Mouse (Mus musculus) T-cell, adult 2 months (primary cell): ENCODE measurements around the gene Trpv2.

Experiments
- DNase-seq: peaks from one replicate; pipeline ENCODE4 v3.0.0; 2022; ENCODE audit warnings: low spot score

Gene Trpv2

GRCm38 (mm10) chr11:62558961-62559646, 15.2 kb upstream of the Trpv2 start:
- DNase-seq: no peak

DNA sequence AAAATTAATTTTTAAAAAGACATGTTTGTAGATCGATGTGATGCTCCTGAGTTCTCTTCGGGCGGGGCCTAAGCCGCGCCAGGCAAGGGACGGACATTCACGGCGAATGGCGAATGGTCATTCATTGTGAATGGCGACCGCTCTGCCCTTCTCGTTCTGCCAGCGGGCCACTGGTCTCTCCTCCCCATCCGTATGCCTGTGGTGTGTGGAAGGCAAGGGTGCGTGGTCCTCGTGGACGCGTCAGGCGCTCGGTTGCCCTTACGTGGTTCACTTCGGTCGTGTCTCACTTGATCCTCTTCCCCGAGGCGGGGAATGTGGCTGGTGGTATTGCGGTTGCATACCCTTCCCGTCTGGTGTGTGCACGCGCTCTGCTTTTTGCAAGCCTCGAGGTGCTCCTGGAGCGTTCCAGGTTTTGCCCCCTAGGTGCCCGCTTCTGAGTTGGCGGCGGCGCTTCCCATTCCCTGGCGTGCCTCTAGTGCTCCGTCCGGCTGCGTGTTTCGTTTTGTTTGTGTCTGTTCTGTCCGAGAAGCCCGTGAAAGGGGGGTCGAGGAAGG, 13.7 kb upstream of the Trpv2 start:
- DNase-seq: no peak

- DNase-seq: no peak
Observed at GRCm38 (mm10) chr11:62563590-62563989, 10.7 kb upstream of the Trpv2 start.

GRCm38 (mm10) chr11:62565747-62566146, 8.5 kb upstream of the Trpv2 start:
- no peak for DNase-seq

DNA sequence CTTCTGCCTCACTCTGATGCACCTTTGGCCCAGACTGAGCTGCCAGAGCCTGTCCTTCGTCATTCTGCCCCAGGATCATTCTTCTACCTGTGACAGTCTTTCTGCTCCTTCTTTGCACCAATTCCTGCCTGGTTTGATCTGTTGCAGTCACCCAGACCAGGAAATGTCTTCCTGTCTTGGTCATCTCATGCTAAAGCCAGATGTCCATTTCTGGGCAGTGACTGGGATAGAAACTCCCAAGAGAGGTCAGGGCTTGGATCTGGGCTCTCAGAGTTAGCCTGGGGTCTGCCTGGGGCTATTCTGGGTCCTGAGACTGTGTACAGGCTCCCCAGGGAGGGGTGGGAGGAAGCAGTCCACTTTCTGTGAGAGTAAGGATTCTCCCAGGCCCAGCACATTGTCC, 8.1 kb upstream of the Trpv2 start:
- DNase-seq: no peak

DNA sequence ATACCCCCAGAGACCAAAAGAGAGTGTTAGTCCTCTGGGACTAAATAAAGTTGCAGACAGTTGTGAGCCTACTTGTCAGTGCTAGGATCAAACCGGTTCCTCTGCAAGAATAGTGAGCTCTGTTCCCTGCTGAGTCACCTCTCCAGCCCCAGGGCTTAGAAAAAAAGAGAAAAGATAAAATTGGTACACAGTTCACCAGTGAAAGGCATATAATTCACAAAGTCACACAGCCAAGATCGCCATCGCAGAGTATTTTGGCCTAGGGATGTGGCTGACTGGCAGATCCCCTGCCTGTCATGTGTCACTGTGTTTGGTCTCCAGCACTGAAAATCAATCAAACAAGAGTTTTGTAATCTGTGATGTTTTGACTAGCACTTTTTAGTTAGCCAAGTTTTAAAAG, 6.0 kb upstream of the Trpv2 start:
- DNase-seq: no peak

DNA sequence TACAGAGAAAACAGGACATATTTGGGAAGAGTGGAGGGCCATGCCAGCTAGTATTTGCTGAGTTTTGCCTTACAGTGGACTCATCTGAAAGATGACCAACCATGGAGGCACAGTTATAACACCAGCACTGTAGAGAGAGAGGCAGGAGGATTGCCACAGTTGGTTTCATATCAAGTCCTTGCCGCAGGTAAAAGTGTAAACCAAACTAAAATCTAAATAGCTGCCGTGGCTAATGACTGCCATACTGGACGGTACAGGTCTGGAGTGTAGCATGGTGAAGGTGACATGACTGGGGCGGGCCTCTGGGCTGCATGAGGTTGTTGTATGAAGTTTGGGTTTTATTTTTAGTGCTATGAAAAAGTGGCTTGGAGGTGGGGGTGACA, 408 bp downstream of the Trpv2 start:
- DNase-seq: no peak

DNA sequence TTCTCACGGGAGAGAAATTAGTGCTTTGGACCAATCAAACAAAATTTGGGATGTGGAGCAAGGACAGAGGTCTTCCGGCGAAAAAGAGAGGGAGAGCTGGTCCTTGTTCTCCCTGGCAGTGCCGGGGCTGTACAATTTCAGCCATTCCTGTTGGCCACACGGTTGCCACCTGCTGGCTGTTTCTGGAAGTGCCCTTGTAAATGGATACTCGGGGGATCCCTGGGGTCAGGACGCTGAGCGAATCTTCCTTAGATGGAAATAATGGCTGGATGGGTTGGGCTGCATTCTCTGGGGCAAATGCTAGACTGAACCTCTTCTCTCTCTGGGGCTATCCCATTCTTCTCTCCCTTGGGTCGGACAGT, 992 bp downstream of the Trpv2 start:
- DNase-seq: peak; percentile 74

GRCm38 (mm10) chr11:62575659-62576438, 1.6 kb downstream of the Trpv2 start:
- DNase-seq: no peak

DNA sequence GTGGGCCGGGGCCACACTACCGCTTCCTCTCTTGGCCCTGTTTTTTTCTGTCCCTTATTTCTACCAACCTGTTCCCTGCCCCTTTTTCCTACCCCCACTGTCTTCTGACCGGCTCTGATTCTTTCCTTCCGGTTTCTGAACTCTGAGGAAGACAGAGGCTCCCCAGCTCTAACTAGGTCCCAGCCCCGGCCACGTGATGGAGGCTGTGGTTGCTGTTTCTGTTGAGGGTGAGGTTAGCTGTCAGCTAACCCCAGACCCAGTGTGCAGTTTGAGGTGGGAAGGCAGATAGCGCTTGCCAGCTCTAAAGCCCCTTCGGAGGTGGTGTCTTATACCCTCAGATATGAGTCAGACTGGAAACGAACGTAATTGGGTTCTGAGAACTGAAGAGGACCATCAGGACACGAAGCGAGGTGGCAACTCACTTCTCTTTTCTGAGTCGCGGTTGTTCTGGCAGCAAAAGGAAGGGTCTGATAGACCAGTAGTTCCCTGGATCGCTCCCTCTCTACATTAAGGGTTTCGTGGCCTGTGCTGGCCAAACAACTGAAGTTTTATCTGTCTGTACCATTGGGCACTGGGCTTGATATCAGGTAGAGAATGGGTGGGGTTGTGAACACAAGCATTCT, 2.4 kb downstream of the Trpv2 start:
- peak; percentile 84 for DNase-seq

GRCm38 (mm10) chr11:62583031-62583430, 8.7 kb downstream of the Trpv2 start:
- no peak for DNase-seq

DNA sequence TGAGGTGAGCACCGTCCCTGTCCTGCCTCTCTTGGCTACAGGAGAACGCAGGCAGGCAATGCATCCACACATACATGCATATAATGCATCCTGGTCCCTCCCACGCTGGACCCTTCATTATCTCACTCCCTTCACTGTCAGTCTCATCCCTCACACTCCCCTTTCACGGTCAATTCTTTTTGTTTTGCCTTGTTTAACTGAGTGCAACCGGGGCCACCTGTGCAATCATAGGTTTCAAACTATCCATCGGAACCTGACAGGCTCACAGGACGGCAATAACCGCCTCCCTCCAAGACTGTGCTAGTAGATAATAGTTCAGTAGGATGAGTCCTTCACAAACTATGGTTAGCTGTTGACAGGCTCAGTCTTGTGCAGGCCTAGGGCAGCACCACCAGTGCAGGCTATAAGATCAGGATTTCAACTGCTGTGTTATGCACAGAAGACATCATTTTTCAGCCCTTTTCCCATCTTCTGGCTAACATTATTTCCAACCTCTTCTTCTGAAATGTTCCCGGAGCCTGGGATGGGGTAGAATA, 10.5 kb downstream of the Trpv2 start:
- DNase-seq: no peak

DNA sequence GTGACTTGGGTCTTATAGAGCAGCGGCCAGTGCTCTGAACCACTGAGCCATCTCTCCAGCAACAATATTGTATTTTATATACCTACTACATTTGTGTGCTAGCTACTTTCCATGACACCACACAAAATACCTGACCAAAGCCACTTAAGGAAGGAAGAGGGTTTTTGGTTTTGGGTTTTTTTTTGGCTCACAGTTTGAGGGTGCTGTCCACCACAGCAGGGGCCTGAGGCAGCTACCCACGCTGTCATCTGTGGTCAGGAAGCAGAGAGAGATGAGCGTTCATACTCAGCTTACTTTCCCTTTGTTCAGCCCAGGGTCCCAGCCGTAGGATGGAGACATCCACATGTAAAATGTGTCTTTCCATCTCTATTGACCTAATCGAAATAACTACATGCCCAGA, 12.7 kb downstream of the Trpv2 start:
- no peak for DNase-seq

DNA sequence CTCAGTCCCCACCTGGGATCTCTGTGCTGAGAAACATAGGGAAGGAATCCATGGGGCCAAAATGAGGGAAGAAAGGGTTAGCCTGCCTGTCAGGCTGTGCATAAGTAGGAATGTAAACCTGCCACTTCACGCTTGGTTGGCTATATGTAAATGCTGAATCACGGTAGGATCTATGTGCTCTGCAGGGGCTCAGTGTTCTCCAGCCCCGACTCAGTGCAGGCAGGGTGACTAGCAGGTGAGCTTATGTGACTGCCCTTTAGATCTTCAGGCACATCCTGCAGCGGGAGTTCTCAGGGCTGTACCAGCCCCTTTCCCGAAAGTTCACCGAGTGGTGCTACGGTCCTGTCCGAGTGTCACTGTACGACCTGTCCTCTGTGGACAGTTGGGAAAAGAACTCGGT, 15.1 kb downstream of the Trpv2 start:
- DNase-seq: no peak

GRCm38 (mm10) chr11:62591026-62591425, 16.7 kb downstream of the Trpv2 start:
- DNase-seq: no peak

DNA sequence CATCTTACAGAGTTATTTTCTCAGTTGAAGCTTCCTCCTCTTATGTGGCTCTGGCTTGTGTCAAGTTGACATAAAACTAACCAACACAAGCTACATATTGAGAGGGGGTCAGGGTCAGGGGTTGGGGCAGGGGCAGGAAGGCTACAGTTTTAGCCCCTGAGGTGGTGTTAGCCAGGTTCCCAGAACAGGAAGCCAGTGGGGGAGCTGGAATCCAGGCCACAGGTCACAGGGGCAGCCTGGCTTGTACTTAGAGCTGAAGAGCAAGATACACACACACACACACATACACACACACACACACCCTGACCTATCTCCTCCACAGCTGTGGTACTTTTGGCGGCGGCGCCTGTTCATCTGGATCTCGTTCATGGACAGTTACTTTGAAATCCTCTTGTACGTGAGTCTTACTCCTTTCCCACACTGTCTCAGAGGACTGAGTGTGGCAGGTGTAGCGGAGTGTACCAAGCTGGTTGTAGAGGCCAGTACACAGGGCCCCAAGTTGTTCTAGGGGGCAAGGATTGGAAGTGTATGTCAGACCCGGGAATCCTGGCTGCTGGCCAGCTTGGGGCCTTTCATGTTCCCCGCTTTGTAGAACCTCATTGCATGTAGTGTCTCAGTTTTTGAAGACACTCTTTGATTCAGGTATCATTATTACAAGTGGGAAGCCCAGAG, 17.8 kb downstream of the Trpv2 start:
- DNase-seq: no peak

DNA sequence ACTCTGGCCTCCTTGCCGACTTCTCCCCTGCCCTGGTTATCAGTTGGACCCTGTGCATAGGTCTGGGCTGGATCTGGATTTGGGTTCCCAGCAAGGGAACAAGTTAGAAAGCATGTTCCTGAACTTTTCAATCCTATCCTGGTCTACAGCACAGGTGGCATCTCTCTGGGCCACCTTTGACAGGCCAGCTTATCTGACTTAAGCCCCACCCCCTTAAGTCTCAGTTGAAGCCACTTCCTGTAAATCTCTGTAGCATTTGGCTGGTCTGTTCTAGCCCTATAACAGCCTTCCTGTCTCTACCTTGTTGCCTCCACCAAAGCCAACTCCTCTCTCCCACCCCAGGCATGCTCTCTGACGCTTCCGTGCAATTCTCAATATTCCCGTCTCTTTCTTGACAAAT, 24.3 kb downstream of the Trpv2 start:
- peak; percentile 34 for DNase-seq

- no peak for DNase-seq
Observed at GRCm38 (mm10) chr11:62601732-62602618, 27.7 kb downstream of the Trpv2 start.

DNA sequence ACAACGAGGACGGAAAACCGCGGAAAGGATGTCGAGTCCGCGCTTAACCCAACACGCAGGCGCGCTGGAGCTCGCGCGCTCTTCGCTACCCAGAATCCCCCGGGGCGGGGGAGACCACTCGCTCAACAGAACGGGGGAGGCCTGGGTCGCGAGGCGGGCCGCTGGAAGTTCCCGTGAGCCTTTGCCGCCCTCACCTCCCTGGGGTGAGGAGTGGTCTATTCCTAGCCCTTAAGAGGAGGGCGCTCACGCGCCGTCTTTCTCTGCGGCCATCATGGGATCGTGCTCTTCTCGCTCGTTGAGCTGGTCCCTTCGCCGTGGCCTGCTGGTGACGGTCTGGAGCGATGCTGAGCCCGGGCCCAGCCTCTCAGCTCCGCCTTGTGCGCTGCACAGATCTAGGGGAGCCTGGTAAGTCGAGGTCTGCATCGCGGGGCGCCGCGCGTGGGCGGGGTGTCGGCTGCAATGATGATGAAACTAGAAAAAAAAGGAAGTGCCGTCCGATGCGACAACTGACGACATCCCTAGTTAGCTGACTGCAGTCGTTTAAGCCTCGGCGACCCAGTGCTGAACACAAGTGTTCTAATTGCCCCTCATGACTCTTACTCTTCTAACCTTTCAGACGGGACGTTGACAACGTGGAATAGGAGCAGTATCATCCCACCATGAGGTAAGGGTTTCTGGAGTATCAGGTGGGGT, 28.5 kb downstream of the Trpv2 start:
- peak; percentile 99 for DNase-seq

DNA sequence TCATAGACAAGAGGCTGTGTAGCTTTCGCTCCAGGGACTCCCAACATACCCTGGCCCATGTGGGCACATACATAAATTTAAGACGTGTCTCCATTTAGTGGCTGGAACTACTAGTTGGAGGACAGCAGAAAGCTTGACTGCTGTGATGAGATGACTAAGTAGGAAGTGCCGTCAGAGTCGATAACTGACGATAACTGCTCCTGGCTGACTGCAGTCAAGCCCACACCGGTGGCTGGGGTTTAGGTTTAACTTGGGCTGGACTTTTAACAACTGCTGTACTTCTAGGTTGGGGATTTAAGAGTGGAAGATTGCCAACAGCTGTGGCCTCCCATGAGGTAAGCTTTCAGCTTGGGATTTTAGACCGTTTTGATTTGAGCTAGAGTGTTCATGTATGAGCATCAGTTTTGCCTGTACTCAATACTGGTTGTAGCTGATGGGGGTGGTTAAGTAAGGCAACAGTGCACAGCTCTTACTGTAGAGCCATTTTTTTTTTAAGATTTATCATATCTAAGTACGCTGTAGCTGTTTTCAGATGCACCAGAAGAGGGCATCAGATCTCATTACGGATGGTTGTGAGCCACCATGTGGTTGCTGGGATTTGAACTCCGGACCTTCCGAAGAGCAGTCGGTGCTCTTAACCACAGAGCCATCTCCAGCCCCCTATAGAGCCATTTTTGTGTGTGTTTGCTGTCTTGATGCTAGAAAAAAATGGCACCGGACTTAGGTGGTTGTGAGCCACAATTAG, 29.2 kb downstream of the Trpv2 start:
- DNase-seq: peak; percentile 31
